Mouse (Mus musculus): ENCODE results near the gene Washc1. TPM values are rescaled to one million over a fixed set of nuclear protein-coding genes. Genes with fewer than 3 reads are reported as not detected.
"Not testable (repeated sequence)": the region's sequence is repeated elsewhere in the genome, so short reads cannot be mapped to it uniquely, and the experiment has no call there.

Gene Washc1
- total and polyA plus RNA-seq, 2 experiments from 2014 or later = 28.3 to 38.3 TPM

DNA sequence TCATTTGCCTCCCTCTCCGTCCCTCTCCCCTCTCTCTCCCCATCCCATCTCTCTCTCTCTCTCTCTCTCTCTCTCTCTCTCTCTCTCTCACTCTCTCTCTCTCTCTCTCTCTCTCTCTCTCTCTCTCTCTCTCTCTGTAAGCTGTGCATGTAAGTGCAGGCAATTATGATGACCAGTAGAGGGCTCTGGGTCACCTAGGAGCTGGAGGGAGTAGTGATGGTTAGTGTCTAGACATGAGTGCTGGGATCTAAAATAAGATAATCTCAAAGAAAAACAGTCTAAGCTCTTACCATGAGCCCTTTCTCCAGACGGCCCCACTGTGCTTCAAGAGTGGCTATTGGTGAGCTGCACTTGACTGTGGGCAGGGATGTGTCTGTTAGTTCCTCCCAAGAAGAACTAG, 43.5 kb downstream of the Washc1 start:
- ATAC-seq (ENCODE audit: insufficient read depth, low read depth) (no peak), DNase-seq (ENCODE audit: low spot score) (no peak)
- Histone ChIP-seq H3K27ac (ENCODE audit: low read depth) (no peak overlapping the region), H3K36me3 (replicated peaks; ENCODE audit: control insufficient read depth, insufficient read depth, low read length) (peaks cover 23% of the 10 kb centered on the region), H3K4me3 (ENCODE audit: low read depth, low read length) (no peak overlapping the region), H3K4me2 (ENCODE audit: low read depth, low read length) (no peak overlapping the region), H3K4me1 (ENCODE audit: control insufficient read depth, insufficient read depth) (no peaks in the 10 kb centered on the region), H3K9ac (replicated peaks; ENCODE audit: low read depth, low read length) (no peak overlapping the region), H3K27me3 (ENCODE audit: control insufficient read depth, insufficient read depth, low read length) (no peaks in the 10 kb centered on the region), H3K9me3 (replicated peaks; ENCODE audit: control insufficient read depth, low read length) (no peaks in the 10 kb centered on the region)
- no peak for TF ChIP-seq EP300 (IDR thresholded peaks at IDR 0.05; ENCODE audit: low read depth)
- no peak for TF ChIP-seq CTCF (IDR thresholded peaks at IDR 0.05; ENCODE audit: low read depth)
- WGBS = 63% methylated on average over 2 of the region's 2 CpGs

DNA sequence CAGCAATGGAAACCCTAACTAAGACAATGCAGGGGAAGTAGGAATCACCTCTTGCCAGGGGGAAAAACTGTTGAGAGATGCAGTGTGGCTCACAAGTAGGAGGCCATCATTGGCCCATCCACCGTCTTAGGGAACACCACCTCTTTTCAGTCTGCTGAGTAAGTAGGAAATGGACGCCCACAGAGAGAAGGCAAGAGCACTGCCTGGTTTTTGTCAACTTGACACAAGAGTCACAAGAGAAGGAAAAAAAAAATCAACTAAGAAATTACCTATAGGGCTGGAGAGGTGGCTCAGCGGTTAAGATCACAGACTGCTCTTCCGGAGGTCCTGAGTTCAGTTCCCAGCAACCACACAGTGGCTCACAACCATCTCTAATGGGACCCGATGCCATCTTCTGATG, 46.9 kb downstream of the Washc1 start:
- DNase-seq (ENCODE audit: low spot score) (no peak), ATAC-seq (ENCODE audit: insufficient read depth, low read depth) (no peak)
- Histone ChIP-seq H3K4me1 (ENCODE audit: control insufficient read depth, insufficient read depth) (no peaks in the 10 kb centered on the region), H3K27me3 (ENCODE audit: control insufficient read depth, insufficient read depth, low read length) (no peaks in the 10 kb centered on the region), H3K27ac (ENCODE audit: low read depth) (no peak overlapping the region), H3K9ac (replicated peaks; ENCODE audit: low read depth, low read length) (no peak overlapping the region), H3K4me2 (ENCODE audit: low read depth, low read length) (no peak overlapping the region), H3K4me3 (ENCODE audit: low read depth, low read length) (no peak overlapping the region), H3K9me3 (replicated peaks; ENCODE audit: control insufficient read depth, low read length) (peaks cover 9% of the 10 kb centered on the region; the same call in 1 of the 2 replicates), H3K36me3 (replicated peaks; ENCODE audit: control insufficient read depth, insufficient read depth, low read length) (no peaks in the 10 kb centered on the region)
- 81% methylated on average over 5 of the region's 5 CpGs for WGBS
- TF ChIP-seq EP300 (IDR thresholded peaks at IDR 0.05; ENCODE audit: low read depth) = no peak
- TF ChIP-seq CTCF (IDR thresholded peaks at IDR 0.05; ENCODE audit: low read depth) = no peak

DNA sequence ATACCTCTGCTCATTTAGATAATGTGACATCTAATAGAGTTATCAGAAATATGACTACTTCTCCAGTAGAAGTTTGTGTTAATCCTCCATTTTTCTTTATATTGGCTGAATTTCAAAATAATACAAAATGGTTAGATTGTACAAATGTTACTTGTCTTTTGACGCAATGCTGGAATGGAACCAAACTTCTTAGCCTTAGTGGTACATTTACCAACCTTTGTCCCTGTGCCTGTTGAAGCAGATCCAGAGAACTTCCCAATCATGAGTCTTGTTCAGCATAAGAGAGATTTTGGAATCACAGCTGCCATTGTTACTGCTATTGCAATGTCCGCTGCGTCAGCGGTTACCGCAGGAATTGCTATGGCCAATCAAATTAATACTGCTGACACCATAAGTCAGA, 55.8 kb downstream of the Washc1 start:
- DNase-seq (ENCODE audit: low spot score); ATAC-seq (ENCODE audit: insufficient read depth, low read depth); H3K9me3 ChIP-seq (replicated peaks; ENCODE audit: control insufficient read depth, low read length); H3K4me2 ChIP-seq (ENCODE audit: low read depth, low read length); H3K4me3 ChIP-seq (ENCODE audit: low read depth, low read length); H3K36me3 ChIP-seq (replicated peaks; ENCODE audit: control insufficient read depth, insufficient read depth, low read length); H3K4me1 ChIP-seq (ENCODE audit: control insufficient read depth, insufficient read depth); H3K27ac ChIP-seq (ENCODE audit: low read depth); H3K27me3 ChIP-seq (ENCODE audit: control insufficient read depth, insufficient read depth, low read length); H3K9ac ChIP-seq (replicated peaks; ENCODE audit: low read depth, low read length): not testable (repeated sequence)
- 91% methylated on average over 5 of the region's 5 CpGs for WGBS

Other genes starting within 250 kb of the Washc1 start
- gene Ralbp1, start 225.7 kb upstream of the Washc1 start, total RNA-seq (2014; rRNA removed; ENCODE audit: low replicate concordance) = 37.9 and 38.6 TPM in 2 replicates
- 39.0 and 45.8 TPM in 2 replicates for gene Ralbp1, start 225.7 kb upstream of the Washc1 start, polyA plus RNA-seq (2015; fragmentation: Nextera tagmentation; extraction: Ambion mirVana)
- 81.4 and 92.7 TPM in 2 replicates for gene Twsg1, start 160.3 kb upstream of the Washc1 start, total RNA-seq (2014; rRNA removed; ENCODE audit: low replicate concordance)
- gene Twsg1, start 160.3 kb upstream of the Washc1 start, polyA plus RNA-seq (2015; fragmentation: Nextera tagmentation; extraction: Ambion mirVana) = 60.0 and 65.8 TPM in 2 replicates
- 9.8 and 50.7 TPM in 2 replicates for gene Ankrd12, start 34.5 kb upstream of the Washc1 start, total RNA-seq (2014; rRNA removed; ENCODE audit: low replicate concordance)
- 18.2 and 19.7 TPM in 2 replicates for gene Ankrd12, start 34.5 kb upstream of the Washc1 start, polyA plus RNA-seq (2015; fragmentation: Nextera tagmentation; extraction: Ambion mirVana)
- gene Ndufv2, start 10.0 kb upstream of the Washc1 start, total RNA-seq (2014; rRNA removed; ENCODE audit: low replicate concordance) = 249 and 285 TPM in 2 replicates
- gene Ndufv2, start 10.0 kb upstream of the Washc1 start, polyA plus RNA-seq (2015; fragmentation: Nextera tagmentation; extraction: Ambion mirVana) = 1,231 and 1,304 TPM in 2 replicates
- gene Ddx11, start 12.0 kb downstream of the Washc1 start, total RNA-seq (2014; rRNA removed; ENCODE audit: low replicate concordance) = 8.2 and 11.5 TPM in 2 replicates
- gene Ddx11, start 12.0 kb downstream of the Washc1 start, polyA plus RNA-seq (2015; fragmentation: Nextera tagmentation; extraction: Ambion mirVana) = 3.5 and 4.2 TPM in 2 replicates